Mouse (Mus musculus): ENCODE measurements at regions not wholly inside any gene's neighbourhood (a gene's known extent, or its start where the extent isn't known, plus 50 kb on each side); places are given as distances from the start of the nearest gene placed in this dataset.
A peak's percentile ranks its signal among the peaks of the same experiment; 100 is the strongest.

DNA sequence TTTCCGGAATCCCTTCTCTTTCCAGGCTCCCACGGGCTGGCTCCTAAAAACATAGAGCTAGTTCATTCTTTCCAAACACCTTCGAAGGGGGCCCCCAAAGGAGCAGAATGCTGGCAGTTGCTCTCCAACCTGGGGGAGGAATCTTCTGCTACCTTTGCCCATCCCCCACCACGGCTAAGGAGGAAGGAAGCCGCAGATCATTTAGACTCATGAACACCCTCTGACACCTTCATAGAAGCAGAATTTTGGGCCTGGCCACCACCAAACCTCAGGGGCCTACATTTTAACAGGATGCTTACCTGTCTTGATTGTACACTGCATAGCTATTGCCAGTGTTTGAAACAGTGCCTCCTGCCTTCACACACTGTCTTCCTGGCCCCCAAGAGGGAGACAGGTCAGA is 369.3 kb upstream of the Jarid2 start:
- H3K9me3 ChIP-seq: no peaks in the 10 kb centered on the region
- 84% methylated on average over 5 of the region's 5 CpGs for WGBS
- no peak overlapping the region for H3K4me3 ChIP-seq
- no peak overlapping the region for H3K4me2 ChIP-seq
- H3K27me3 ChIP-seq: no peaks in the 10 kb centered on the region; the same call in none of the 2 replicates
- peaks cover 5% of the 10 kb centered on the region; the same call in 1 of the 2 replicates for H3K4me1 ChIP-seq (replicated peaks)
- no peaks in the 10 kb centered on the region for H3K36me3 ChIP-seq
- ATAC-seq (ENCODE audit: low read depth): no peak
- H3K27ac ChIP-seq (replicated peaks): no peak overlapping the region
- no peak overlapping the region for H3K9ac ChIP-seq

DNA sequence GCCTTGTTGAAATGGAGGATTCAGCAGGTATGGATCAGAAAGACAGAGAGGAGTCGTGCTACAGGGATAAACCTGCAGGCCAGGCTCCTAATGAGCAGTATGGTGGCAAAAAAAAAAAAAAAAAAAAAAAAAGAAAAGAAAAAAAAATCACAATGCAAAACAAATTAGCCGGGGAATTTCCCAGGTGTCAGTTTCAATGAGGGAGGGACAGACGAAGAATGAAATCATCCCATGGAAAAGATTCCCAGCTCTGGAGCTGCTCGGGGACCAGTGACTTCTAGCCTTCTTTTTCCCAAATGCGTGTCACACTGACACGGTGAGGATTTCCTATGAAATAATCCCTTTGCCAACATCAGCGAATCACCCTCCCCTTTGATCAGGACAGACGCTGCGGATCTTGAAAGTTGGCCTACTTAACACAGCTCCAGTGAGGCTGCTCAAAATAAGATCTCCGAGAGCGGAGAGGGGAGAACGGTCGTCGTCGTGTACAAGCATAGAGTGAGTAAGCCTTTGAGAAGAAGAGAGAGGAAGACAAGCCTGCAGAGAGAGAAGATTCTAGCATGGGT is 368.5 kb upstream of the Jarid2 start:
- no peaks in the 10 kb centered on the region for H3K9me3 ChIP-seq
- no peak overlapping the region for H3K9ac ChIP-seq
- H3K27ac ChIP-seq (replicated peaks): no peak overlapping the region
- H3K4me2 ChIP-seq: no peak overlapping the region
- 72% methylated on average over 15 of the region's 15 CpGs for WGBS
- no peaks in the 10 kb centered on the region for H3K36me3 ChIP-seq
- no peaks in the 10 kb centered on the region; the same call in none of the 2 replicates for H3K27me3 ChIP-seq
- H3K4me1 ChIP-seq (replicated peaks): peaks cover 5% of the 10 kb centered on the region; the same call in 1 of the 2 replicates
- no peak for ATAC-seq (ENCODE audit: low read depth)
- H3K4me3 ChIP-seq: no peak overlapping the region

GRCm38 (mm10) chr13:44362293-44363005 is 366.8 kb upstream of the Jarid2 start:
- Histone ChIP-seq H3K4me3 (no peak overlapping the region), H3K36me3 (no peaks in the 10 kb centered on the region), H3K9ac (no peak overlapping the region), H3K27me3 (no peaks in the 10 kb centered on the region; the same call in none of the 2 replicates), H3K27ac (replicated peaks) (no peak overlapping the region), H3K4me1 (replicated peaks) (peaks cover 5% of the 10 kb centered on the region; the same call in 1 of the 2 replicates), H3K4me2 (no peak overlapping the region), H3K9me3 (no peaks in the 10 kb centered on the region)
- no peak for ATAC-seq (ENCODE audit: low read depth)
- 48% methylated on average over 15 of the region's 15 CpGs for WGBS

GRCm38 (mm10) chr13:44363016-44363415 is 366.3 kb upstream of the Jarid2 start:
- no peak overlapping the region for H3K9ac ChIP-seq
- no peak overlapping the region for H3K4me2 ChIP-seq
- no peak overlapping the region for H3K4me3 ChIP-seq
- no peaks in the 10 kb centered on the region; the same call in none of the 2 replicates for H3K27me3 ChIP-seq
- H3K36me3 ChIP-seq: no peaks in the 10 kb centered on the region
- no peaks in the 10 kb centered on the region for H3K9me3 ChIP-seq
- WGBS: 8% methylated on average over 2 of the region's 2 CpGs
- no peak for ATAC-seq (ENCODE audit: low read depth)
- peaks cover 5% of the 10 kb centered on the region; the same call in 1 of the 2 replicates for H3K4me1 ChIP-seq (replicated peaks)
- no peak overlapping the region for H3K27ac ChIP-seq (replicated peaks)

DNA sequence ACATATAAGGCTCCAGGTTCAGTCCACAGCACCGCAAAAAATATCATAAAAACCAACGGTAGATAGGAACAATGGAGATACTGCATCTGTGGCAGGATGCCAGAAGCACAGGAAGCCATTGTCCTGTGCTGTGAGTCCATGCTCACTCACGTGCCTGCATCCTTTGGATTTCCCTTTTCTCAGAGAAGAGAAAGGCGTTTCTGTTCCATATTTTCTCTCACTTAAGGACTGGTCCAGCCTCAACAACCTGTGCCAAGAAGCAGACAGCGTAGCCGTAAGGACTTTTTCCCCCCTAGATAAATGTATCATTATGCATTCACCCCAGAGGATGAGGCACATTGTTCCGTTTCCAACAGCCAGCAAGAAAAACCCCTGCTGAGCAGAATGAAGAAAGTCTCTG is 360.0 kb upstream of the Jarid2 start:
- ATAC-seq (ENCODE audit: low read depth): no peak
- WGBS: 51% methylated on average over 7 of the region's 7 CpGs
- 0 out of 2 replicates have a peak, but pooled peaks cover 3% of the 10 kb centered on the region for H3K4me1 ChIP-seq (replicated peaks)

DNA sequence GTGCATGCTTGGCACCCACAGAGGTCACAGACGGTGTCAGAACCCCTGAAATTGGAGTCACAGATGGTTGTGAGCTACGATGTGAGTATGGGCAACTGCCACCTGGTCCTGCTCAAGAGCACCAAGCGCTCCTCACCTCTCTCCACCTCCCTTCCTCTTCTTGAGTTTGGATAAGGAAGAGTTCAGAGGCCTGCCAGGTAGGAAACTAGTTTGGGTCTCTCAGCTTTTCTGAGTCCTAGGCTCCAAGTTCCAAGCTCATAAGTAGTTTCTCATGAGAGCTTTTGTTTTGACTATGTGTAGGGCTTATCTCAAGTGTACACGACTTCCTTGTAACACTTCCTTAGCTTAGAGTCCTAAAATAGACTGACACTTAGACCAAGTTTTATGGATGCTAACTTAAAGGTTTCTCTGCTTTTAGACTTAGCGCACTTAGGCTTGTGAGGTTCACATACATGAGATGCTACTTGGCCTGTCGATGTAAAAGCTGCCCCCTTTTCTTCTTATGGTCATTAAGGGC is 356.9 kb upstream of the Jarid2 start:
- Histone ChIP-seq H3K27me3 (no peaks in the 10 kb centered on the region), H3K9me3 (no peaks in the 10 kb centered on the region), H3K27ac (replicated peaks) (no peak overlapping the region), H3K4me1 (replicated peaks) (peaks cover 21% of the 10 kb centered on the region), H3K4me2 (no peak overlapping the region), H3K4me3 (no peak overlapping the region), H3K9ac (no peak overlapping the region), H3K36me3 (no peaks in the 10 kb centered on the region)
- WGBS: 88% methylated on average over 6 of the region's 6 CpGs
- no peak for ATAC-seq (ENCODE audit: low read depth)

More for the DNA sequence above, 360.0 kb upstream of the Jarid2 start:
- no peak overlapping the region for H3K4me3 ChIP-seq
- H3K27ac ChIP-seq (replicated peaks): no peak overlapping the region
- H3K36me3 ChIP-seq: no peaks in the 10 kb centered on the region
- H3K9ac ChIP-seq: no peak overlapping the region
- no peak overlapping the region for H3K4me2 ChIP-seq
- no peaks in the 10 kb centered on the region for H3K27me3 ChIP-seq
- no peaks in the 10 kb centered on the region for H3K9me3 ChIP-seq

DNA sequence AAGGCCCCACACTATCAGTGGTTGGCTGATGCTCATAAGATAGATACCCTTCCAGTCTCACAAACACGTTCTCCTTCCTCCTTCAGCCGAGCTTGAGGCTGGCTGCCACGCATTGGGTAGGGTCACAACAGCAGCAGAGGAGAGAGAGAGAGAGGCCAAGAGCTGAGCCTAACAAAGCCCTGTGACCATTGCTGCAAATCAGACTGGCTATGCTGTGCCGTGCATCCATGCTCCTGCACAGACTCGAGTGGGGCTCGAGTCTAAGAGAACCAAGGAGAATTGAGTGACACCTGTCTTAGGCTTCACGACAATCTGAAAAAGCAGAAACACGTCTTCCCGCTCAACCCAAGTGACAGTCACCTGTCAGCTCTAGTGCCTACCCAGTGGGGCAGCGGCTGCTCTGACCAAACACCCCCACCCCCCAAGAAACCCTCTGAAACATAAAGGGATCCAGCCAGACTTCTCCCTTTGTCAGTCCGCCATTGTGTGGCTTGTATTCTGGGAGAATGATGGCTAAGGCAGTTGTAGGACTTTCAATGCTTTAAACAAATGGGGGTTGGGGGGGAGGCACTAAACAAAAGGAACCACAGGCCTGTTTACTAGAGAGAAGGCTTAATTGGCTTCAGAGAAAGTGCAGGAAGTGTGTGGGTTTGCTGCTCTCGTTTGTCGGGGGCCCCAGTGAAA is 353.7 kb upstream of the Jarid2 start:
- Histone ChIP-seq H3K27me3 (no peaks in the 10 kb centered on the region), H3K4me3 (no peak overlapping the region), H3K9me3 (no peaks in the 10 kb centered on the region), H3K4me2 (no peak overlapping the region), H3K27ac (replicated peaks) (no peak overlapping the region), H3K4me1 (replicated peaks) (peaks cover 17% of the 10 kb centered on the region), H3K9ac (no peak overlapping the region), H3K36me3 (no peaks in the 10 kb centered on the region)
- ATAC-seq (ENCODE audit: low read depth): 0 out of 2 replicates have a peak, but pooled peaks have one; percentile 23
- WGBS: 18% methylated on average over 13 of the region's 13 CpGs

GRCm38 (mm10) chr13:44376160-44376488 is 353.1 kb upstream of the Jarid2 start:
- Histone ChIP-seq H3K9ac (no peak overlapping the region), H3K36me3 (no peaks in the 10 kb centered on the region), H3K27ac (replicated peaks) (no peak overlapping the region), H3K9me3 (no peaks in the 10 kb centered on the region), H3K27me3 (no peaks in the 10 kb centered on the region), H3K4me3 (no peak overlapping the region), H3K4me2 (no peak overlapping the region), H3K4me1 (replicated peaks) (peaks cover 17% of the 10 kb centered on the region)
- no peak for ATAC-seq (ENCODE audit: low read depth)
- WGBS: 13% methylated on average over 3 of the region's 3 CpGs

- H3K4me1 ChIP-seq (replicated peaks): no peaks in the 10 kb centered on the region; the same call in 1 of the 2 replicates
- no peak overlapping the region for H3K4me2 ChIP-seq
- ATAC-seq (ENCODE audit: low read depth): no peak
- no peak overlapping the region for H3K27ac ChIP-seq (replicated peaks)
- no peak overlapping the region for H3K9ac ChIP-seq
- H3K36me3 ChIP-seq: no peaks in the 10 kb centered on the region
- no peak overlapping the region for H3K4me3 ChIP-seq
- WGBS: 33% methylated on average over 7 of the region's 7 CpGs
- no peaks in the 10 kb centered on the region for H3K27me3 ChIP-seq
- no peaks in the 10 kb centered on the region for H3K9me3 ChIP-seq
Observed at GRCm38 (mm10) chr13:44381721-44382450, 347.4 kb upstream of the Jarid2 start.

GRCm38 (mm10) chr13:44383322-44383721 is 346.0 kb upstream of the Jarid2 start:
- no peaks in the 10 kb centered on the region for H3K9me3 ChIP-seq
- WGBS: 63% methylated on average over 11 of the region's 11 CpGs
- no peak overlapping the region for H3K27ac ChIP-seq (replicated peaks)
- no peak overlapping the region for H3K9ac ChIP-seq
- no peak overlapping the region for H3K4me3 ChIP-seq
- no peaks in the 10 kb centered on the region; the same call in 1 of the 2 replicates for H3K4me1 ChIP-seq (replicated peaks)
- H3K27me3 ChIP-seq: no peaks in the 10 kb centered on the region
- H3K4me2 ChIP-seq: no peak overlapping the region
- ATAC-seq (ENCODE audit: low read depth): no peak
- H3K36me3 ChIP-seq: no peaks in the 10 kb centered on the region

DNA sequence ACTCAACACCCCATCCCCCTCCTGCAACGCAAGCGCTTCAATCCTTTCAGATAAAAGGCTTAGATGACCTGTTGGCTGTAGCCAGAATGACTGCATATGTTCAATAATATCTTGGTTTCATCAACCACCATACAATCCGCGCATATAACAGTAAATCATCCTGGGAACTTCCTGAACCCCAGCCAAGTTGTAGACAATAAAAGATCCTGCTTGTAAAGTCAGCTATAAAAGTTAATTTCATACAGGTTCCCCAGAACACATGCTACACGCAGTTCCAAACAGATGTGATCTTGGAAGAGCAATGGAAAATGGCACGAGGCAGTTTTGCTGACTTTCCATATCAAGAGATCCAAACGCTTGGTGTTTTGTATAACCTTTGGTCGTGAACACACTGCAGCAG is 342.5 kb upstream of the Jarid2 start:
- H3K4me2 ChIP-seq: no peak overlapping the region
- no peak overlapping the region for H3K9ac ChIP-seq
- H3K4me3 ChIP-seq: no peak overlapping the region
- H3K9me3 ChIP-seq: no peaks in the 10 kb centered on the region
- WGBS: 86% methylated on average over 8 of the region's 8 CpGs
- no peaks in the 10 kb centered on the region for H3K36me3 ChIP-seq
- H3K27ac ChIP-seq (replicated peaks): no peak overlapping the region
- H3K4me1 ChIP-seq (replicated peaks): no peaks in the 10 kb centered on the region; the same call in 1 of the 2 replicates
- no peak for ATAC-seq (ENCODE audit: low read depth)
- H3K27me3 ChIP-seq: no peaks in the 10 kb centered on the region

GRCm38 (mm10) chr13:44389696-44390095 is 339.6 kb upstream of the Jarid2 start:
- Histone ChIP-seq H3K4me2 (no peak overlapping the region), H3K4me3 (no peak overlapping the region), H3K9me3 (no peaks in the 10 kb centered on the region), H3K27ac (replicated peaks) (no peak overlapping the region), H3K27me3 (no peaks in the 10 kb centered on the region), H3K9ac (no peak overlapping the region), H3K4me1 (replicated peaks) (no peaks in the 10 kb centered on the region), H3K36me3 (no peaks in the 10 kb centered on the region)
- no peak for ATAC-seq (ENCODE audit: low read depth)
- 94% methylated on average over 5 of the region's 5 CpGs for WGBS
